Mouse (Mus musculus): ENCODE measurements at regions not wholly inside any gene's neighbourhood (a gene's known extent, or its start where the extent isn't known, plus 50 kb on each side); places are given as distances from the start of the nearest gene placed in this dataset.
"Not testable (repeated sequence)": the region's sequence is repeated elsewhere in the genome, so short reads cannot be mapped to it uniquely, and the experiment has no call there.

GRCm38 (mm10) chr14:53416955-53417354, 836.9 kb downstream of the Dad1 start:
- TF ChIP-seq CTCF (IDR thresholded peaks at IDR 0.05; ENCODE audit: insufficient read depth, low read length); POLR2A (IDR thresholded peaks at IDR 0.05; ENCODE audit: borderline replicate concordance, extremely low read depth, low read depth, low read length): not testable (repeated sequence)
